Mouse (Mus musculus) myocyte (in vitro differentiated cells): ENCODE results near the gene Helb. TPM values are rescaled to one million over a fixed set of nuclear protein-coding genes. Genes with fewer than 3 reads are reported as not detected.

Experiments used
- H3K27me3 ChIP-seq: one replicate; pipeline ENCODE4 v1.6.1; 2011; ENCODE audit not compliant: control insufficient read depth, insufficient read depth, insufficient read length
- H3K36me3 ChIP-seq: one replicate; pipeline ENCODE4 v1.6.1; 2011; ENCODE audit not compliant: control insufficient read depth, insufficient read depth
- H3K4me2 ChIP-seq: one replicate; pipeline ENCODE4 v1.6.1; 2011; ENCODE audit warnings: low read depth, control low read depth
- H3K4me3 ChIP-seq: one replicate; pipeline ENCODE4 v1.5.1; 2011; ENCODE audit warnings: mild to moderate bottlenecking, control low read depth, moderate library complexity
- H3K79me2 ChIP-seq: one replicate; pipeline ENCODE4 v1.6.1; 2011; ENCODE audit not compliant: control insufficient read depth, insufficient read depth
- H3ac ChIP-seq: one replicate; pipeline ENCODE4 v1.6.1; 2011; ENCODE audit not compliant: control insufficient read depth, insufficient read length
- CEBPB ChIP-seq: IDR thresholded peaks from 2 replicates; pipeline ENCODE4 v1.6.1; 2011; ENCODE audit warnings: mild to moderate bottlenecking, moderate library complexity; ENCODE audit not compliant: poor library complexity, insufficient read depth, severe bottlenecking
- E2F4 ChIP-seq: IDR thresholded peaks from one replicate; pipeline ENCODE4 v1.6.1; 2011; ENCODE audit warnings: mild to moderate bottlenecking, control low read depth, moderate library complexity; ENCODE audit not compliant: insufficient read depth
- MAX ChIP-seq: IDR thresholded peaks from one replicate; pipeline ENCODE4 v1.6.1; 2011; ENCODE audit warnings: low read depth, mild to moderate bottlenecking, control low read depth
- MYOD1 ChIP-seq, 3 experiments: IDR thresholded peaks; one replicate each; pipeline ENCODE4 v1.6.1; 2011; ENCODE audit warnings: control low read depth in 2 of 3, low read depth in 2 of 3, mild to moderate bottlenecking in 2 of 3, moderate library complexity in 1 of 3; ENCODE audit not compliant: insufficient read length in 2 of 3, control insufficient read depth in 1 of 3
- MYOG ChIP-seq, 3 experiments: IDR thresholded peaks; one replicate each; pipeline ENCODE4 v1.6.1; 2011; ENCODE audit warnings: control low read depth in 2 of 3, low read depth in 2 of 3, mild to moderate bottlenecking in 2 of 3; ENCODE audit not compliant: insufficient read length in 2 of 3, control insufficient read depth in 1 of 3, insufficient read depth in 1 of 3
- POLR2A ChIP-seq: IDR thresholded peaks from one replicate; pipeline ENCODE4 v1.6.1; 2011; ENCODE audit warnings: low read depth, mild to moderate bottlenecking, control low read depth, moderate library complexity; ENCODE audit not compliant: insufficient read length
- POLR2AphosphoS2 ChIP-seq: IDR thresholded peaks from one replicate; pipeline ENCODE4 v1.6.1; 2011; ENCODE audit warnings: low read depth, control low read depth; ENCODE audit not compliant: insufficient read length
- REST ChIP-seq: IDR thresholded peaks from one replicate; pipeline ENCODE4 v1.6.1; 2011; ENCODE audit warnings: mild to moderate bottlenecking, control low read depth, moderate library complexity; ENCODE audit not compliant: insufficient read depth, insufficient read length
- SRF ChIP-seq: IDR thresholded peaks from one replicate; pipeline ENCODE4 v1.6.1; 2011; ENCODE audit warnings: low read depth; ENCODE audit not compliant: control insufficient read depth, insufficient read length
- TCF12 ChIP-seq: IDR thresholded peaks from one replicate; pipeline ENCODE4 v1.6.1; 2011; ENCODE audit warnings: mild to moderate bottlenecking, control low read depth; ENCODE audit not compliant: poor library complexity, insufficient read depth, severe bottlenecking
- TCF3 ChIP-seq: IDR thresholded peaks from one replicate; pipeline ENCODE4 v1.6.1; 2011; ENCODE audit warnings: low read depth, control low read depth; ENCODE audit not compliant: insufficient read length
- USF1 ChIP-seq: IDR thresholded peaks from one replicate; pipeline ENCODE4 v1.6.1; 2011; ENCODE audit warnings: low read depth, mild to moderate bottlenecking, control low read depth, moderate library complexity
- polyA plus RNA-seq: library from polyadenylated mRNA; unstranded; fragments of >200 nt; fragmentation: generic; extraction: Trizol; gene quantifications from one replicate; pipeline ENCODE4 v1.2.1, GENCODE M21; 2012; ENCODE audit warnings: missing spikeins

Gene Helb
- polyA plus RNA-seq, 1 experiment: 5.4 TPM

DNA sequence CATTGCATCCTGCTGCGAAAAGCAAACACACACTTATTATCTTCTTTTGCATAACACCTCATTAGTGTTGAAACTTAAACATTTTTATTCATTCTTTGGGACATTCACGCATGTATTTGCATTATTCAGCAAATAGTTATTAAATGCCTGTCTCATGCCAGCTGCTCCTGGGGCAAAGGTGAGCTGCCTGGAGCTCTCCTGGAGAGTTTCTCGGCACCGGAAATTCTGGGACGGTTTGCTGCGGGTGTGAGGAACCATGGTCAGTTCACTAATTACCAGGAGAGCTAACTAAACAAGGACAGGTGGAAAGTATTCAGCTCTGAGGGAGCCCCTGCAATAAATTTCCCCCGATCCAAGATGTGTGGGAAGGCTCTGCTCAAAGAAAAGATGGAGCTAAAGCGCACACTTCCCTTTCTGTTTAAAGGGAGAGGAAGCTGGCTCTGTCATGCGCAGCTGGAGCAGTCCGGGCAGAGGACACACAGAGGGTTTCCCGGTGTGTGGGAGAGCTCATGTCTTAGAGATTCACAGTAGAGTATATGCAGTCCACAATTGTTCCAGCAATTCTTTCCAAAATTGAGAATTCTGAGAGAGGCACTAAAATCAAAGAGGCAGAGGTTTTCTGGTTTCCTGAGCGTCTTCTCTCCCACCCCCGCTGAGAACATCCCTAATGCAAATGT, 16.0 kb upstream of the Helb start:
- Histone ChIP-seq H3K36me3 (no peaks in the 10 kb centered on the region), H3K4me2 (no peak overlapping the region), H3K4me3 (no peak overlapping the region), H3K79me2 (no peaks in the 10 kb centered on the region), H3K27me3 (peaks cover 14% of the 10 kb centered on the region), H3ac (no peak overlapping the region)
- TF ChIP-seq TCF12: no peak
- TF ChIP-seq POLR2A: no peak
- no peak for TF ChIP-seq SRF
- no peak for TF ChIP-seq MAX
- TF ChIP-seq MYOD1 (IDR thresholded peaks at IDR 0.05; ENCODE audit: control insufficient read depth in 1 of 3, insufficient read length in 2 of 3, low read depth in 2 of 3): no peak
- TF ChIP-seq MYOG (IDR thresholded peaks at IDR 0.05; ENCODE audit: control insufficient read depth in 1 of 3, insufficient read depth in 1 of 3, insufficient read length in 2 of 3, low read depth in 2 of 3): no peak
- no peak for TF ChIP-seq CEBPB
- TF ChIP-seq TCF3: no peak
- no peak for TF ChIP-seq USF1
- no peak for TF ChIP-seq POLR2AphosphoS2
- TF ChIP-seq E2F4: no peak
- no peak for TF ChIP-seq REST

DNA sequence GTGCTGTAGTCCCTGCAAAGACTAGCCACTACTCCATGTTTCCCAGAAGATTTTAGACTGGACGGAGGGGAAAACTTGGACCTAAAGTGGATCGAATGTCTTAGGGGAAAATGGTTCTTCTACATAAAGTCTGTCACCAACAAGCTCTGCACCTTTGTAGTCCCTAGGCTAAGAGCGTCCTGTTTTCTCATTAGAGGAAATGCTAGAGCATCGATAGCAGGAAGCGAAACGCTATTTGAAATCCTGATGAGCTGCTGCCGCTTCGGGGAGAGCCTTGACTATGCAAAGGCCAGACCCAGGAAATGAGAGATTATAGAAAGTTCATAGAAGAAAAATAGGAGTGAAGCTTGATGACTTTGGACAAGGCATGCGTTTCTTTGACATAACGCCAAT, 12.7 kb upstream of the Helb start:
- Histone ChIP-seq H3K27me3 (peaks cover 8% of the 10 kb centered on the region), H3K4me2 (no peak overlapping the region), H3K36me3 (no peaks in the 10 kb centered on the region), H3K79me2 (no peaks in the 10 kb centered on the region), H3K4me3 (no peak overlapping the region), H3ac (no peak overlapping the region)
- TF ChIP-seq MYOD1 (IDR thresholded peaks at IDR 0.05; ENCODE audit: control insufficient read depth in 1 of 3, insufficient read length in 2 of 3, low read depth in 2 of 3): no peak
- TF ChIP-seq SRF: no peak
- TF ChIP-seq TCF3: no peak
- no peak for TF ChIP-seq MAX
- TF ChIP-seq CEBPB: no peak
- TF ChIP-seq REST: no peak
- TF ChIP-seq POLR2AphosphoS2: no peak
- TF ChIP-seq TCF12: no peak
- TF ChIP-seq E2F4: no peak
- TF ChIP-seq POLR2A: no peak
- TF ChIP-seq MYOG (IDR thresholded peaks at IDR 0.05; ENCODE audit: control insufficient read depth in 1 of 3, insufficient read depth in 1 of 3, insufficient read length in 2 of 3, low read depth in 2 of 3): no peak
- no peak for TF ChIP-seq USF1

DNA sequence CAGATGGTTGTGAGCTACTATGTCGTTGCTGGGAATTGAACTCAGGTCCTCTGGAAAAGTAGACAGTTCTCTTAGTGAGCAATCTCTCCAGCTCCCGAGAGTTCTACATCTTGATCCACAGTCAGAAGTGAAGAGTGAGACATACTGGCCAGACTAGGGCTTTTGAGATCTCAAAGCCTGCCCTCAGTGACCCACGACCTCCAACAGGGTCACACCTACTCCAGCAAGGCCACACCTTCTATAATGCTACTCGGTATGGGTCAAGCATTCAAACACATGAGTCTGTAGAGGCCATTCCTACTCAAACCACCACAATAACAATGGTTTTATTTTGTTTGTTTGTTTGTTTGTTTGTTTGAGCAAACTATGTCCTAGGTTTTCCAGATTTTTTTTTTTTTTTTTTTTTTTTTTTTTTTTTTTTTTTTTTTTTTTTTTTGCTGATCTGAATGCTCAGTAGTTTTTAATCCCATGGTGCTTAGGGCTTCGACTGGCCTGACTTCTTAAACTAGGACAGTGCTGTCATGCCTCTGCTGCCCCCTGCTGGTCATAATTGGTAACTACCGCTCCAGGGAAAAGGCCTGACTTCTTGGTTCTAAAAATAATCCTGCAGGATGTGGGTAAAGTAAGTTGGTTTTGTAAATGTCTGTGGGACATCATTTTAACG, 12.1 kb upstream of the Helb start:
- no peaks in the 10 kb centered on the region for H3K36me3 ChIP-seq
- peaks cover 8% of the 10 kb centered on the region for H3K27me3 ChIP-seq
- no peak overlapping the region for H3K4me2 ChIP-seq
- TF ChIP-seq TCF12 (no peak), TCF3 (no peak), MYOD1 (IDR thresholded peaks at IDR 0.05; ENCODE audit: control insufficient read depth in 1 of 3, insufficient read length in 2 of 3, low read depth in 2 of 3) (no peak), REST (no peak), POLR2AphosphoS2 (no peak), MYOG (IDR thresholded peaks at IDR 0.05; ENCODE audit: control insufficient read depth in 1 of 3, insufficient read depth in 1 of 3, insufficient read length in 2 of 3, low read depth in 2 of 3) (no peak), MAX (no peak), CEBPB (no peak), POLR2A (no peak), SRF (no peak), USF1 (no peak), E2F4 (no peak)
- no peak overlapping the region for H3ac ChIP-seq
- no peak overlapping the region for H3K4me3 ChIP-seq
- no peaks in the 10 kb centered on the region for H3K79me2 ChIP-seq

DNA sequence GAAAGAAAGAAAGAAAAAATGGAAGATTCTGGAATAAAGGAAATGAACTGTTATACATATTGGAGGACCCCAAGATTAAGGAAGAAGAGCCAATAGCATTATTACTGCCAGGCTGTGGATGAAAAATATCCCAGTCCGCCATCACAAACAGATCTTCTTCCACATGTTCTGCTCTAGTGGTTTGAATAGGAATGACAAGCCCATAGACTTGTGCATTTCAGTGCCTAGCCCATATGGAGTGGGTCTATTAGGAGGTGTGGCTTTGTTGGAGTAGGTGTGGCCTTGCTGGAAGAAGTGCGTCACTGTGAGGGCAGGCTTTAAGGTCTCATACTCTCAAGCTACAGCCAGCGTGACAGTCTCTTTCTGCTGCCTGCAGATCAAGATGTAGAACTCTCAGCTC, 10.9 kb upstream of the Helb start:
- H3K27me3 ChIP-seq: peaks cover 8% of the 10 kb centered on the region
- H3K79me2 ChIP-seq: no peaks in the 10 kb centered on the region
- TF ChIP-seq MAX: no peak

DNA sequence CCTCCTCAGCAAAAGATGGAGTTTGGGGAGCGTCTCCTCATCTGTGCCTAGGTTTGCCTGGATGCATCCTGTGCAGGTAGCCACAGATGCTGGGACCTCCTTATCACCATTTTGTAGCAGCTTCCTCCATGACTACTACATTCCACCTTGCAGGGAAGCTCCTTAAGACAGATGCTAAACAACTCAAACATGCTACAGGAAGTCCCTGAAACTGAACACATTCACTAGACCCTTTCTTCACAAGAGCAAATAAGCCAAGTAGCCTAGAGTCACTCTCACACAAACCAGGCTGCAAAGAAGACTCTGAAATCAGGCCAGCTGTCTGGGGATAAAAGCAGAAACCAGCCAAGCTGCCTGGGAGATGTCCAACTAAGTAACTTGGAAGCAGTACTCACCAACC, 2.5 kb upstream of the Helb start:
- no peak for TF ChIP-seq TCF12
- no peak for TF ChIP-seq MAX
- TF ChIP-seq TCF3: no peak
- no peak for TF ChIP-seq REST
- no peak for TF ChIP-seq SRF
- no peak for TF ChIP-seq POLR2AphosphoS2
- no peak for TF ChIP-seq USF1
- TF ChIP-seq MYOD1 (IDR thresholded peaks at IDR 0.05; ENCODE audit: control insufficient read depth in 1 of 3, insufficient read length in 2 of 3, low read depth in 2 of 3): no peak
- TF ChIP-seq CEBPB: no peak
- TF ChIP-seq POLR2A: no peak
- no peak for TF ChIP-seq E2F4
- no peak for TF ChIP-seq MYOG (IDR thresholded peaks at IDR 0.05; ENCODE audit: control insufficient read depth in 1 of 3, insufficient read depth in 1 of 3, insufficient read length in 2 of 3, low read depth in 2 of 3)

More for the DNA sequence above, 10.9 kb upstream of the Helb start:
- Histone ChIP-seq H3K4me3 (no peak overlapping the region), H3K4me2 (no peak overlapping the region), H3K36me3 (no peaks in the 10 kb centered on the region), H3ac (no peak overlapping the region)

More for the DNA sequence above, 2.5 kb upstream of the Helb start:
- Histone ChIP-seq H3K4me3 (no peak overlapping the region), H3K79me2 (no peaks in the 10 kb centered on the region), H3K36me3 (no peaks in the 10 kb centered on the region), H3ac (no peak overlapping the region), H3K27me3 (no peaks in the 10 kb centered on the region), H3K4me2 (no peak overlapping the region)
